Mouse (Mus musculus) intestine, embryonic 16.5 days (tissue): ENCODE results near the gene Cnot3. TPM values are rescaled to one million over a fixed set of nuclear protein-coding genes. Genes with fewer than 3 reads are reported as not detected.

Experiments used
- ATAC-seq: fragments of 200-750 bp; cut with Nextera tagmentation; 2 replicates; pipeline ENCODE4 v1.8.0; 2017; ENCODE audit warnings: moderate TSS enrichment, moderate library complexity
- H3K27ac ChIP-seq: fragments of 300-500 bp; sonication (generic); 2 replicates; pipeline ENCODE4 v1.5.1; 2014; ENCODE audit warnings: mild to moderate bottlenecking, low read length
- H3K27me3 ChIP-seq: fragments of 300-500 bp; sonication (generic); replicated peaks from 2 replicates; pipeline ENCODE4 v1.6.1; 2014; ENCODE audit warnings: low read length, control low read depth, mixed read lengths; ENCODE audit not compliant: control insufficient read depth, insufficient read depth
- H3K36me3 ChIP-seq: fragments of 300-500 bp; sonication (generic); 2 replicates; pipeline ENCODE4 v1.6.1; 2014; ENCODE audit warnings: low read length, control low read depth; ENCODE audit not compliant: control insufficient read depth, insufficient read depth
- H3K4me1 ChIP-seq: fragments of 300-500 bp; sonication (generic); 2 replicates; pipeline ENCODE4 v1.6.1; 2014; ENCODE audit warnings: low read length, control low read depth, mixed read lengths; ENCODE audit not compliant: control insufficient read depth, insufficient read depth
- H3K4me2 ChIP-seq: fragments of 300-500 bp; sonication (generic); 2 replicates; pipeline ENCODE4 v1.6.1; 2014; ENCODE audit warnings: low read depth, low read length, control low read depth
- H3K4me3 ChIP-seq: fragments of 300-500 bp; sonication (generic); 2 replicates; pipeline ENCODE4 v1.5.1; 2014; ENCODE audit warnings: mild to moderate bottlenecking, low read length
- H3K9ac ChIP-seq: fragments of 300-500 bp; sonication (generic); 2 replicates; pipeline ENCODE4 v1.6.1; 2014; ENCODE audit warnings: low read depth, low read length
- H3K9me3 ChIP-seq: fragments of 300-500 bp; sonication (generic); 2 replicates; pipeline ENCODE4 v1.6.1; 2016; ENCODE audit warnings: low read length, control low read depth; ENCODE audit not compliant: control insufficient read depth
- WGBS: fragments of 180-500 bp; shearing (Covaris S2); extraction: QIAGEN DNeasy Blood & Tissue Kit; methylation state at CpG from one replicate; pipeline ENCODE4 v1.1.7; 2014; 5-methylcytosine and 5-hydroxymethylcytosine counted together
- polyA plus RNA-seq: library from polyadenylated mRNA; unstranded; fragments of >200 nt; fragmentation: Nextera tagmentation; extraction: Ambion mirVana; gene quantifications from 2 replicates; pipeline ENCODE4 v1.2.1, GENCODE M21; 2015

Gene Cnot3
- polyA plus RNA-seq, 1 experiment from 2014 or later = 43.2 TPM

DNA sequence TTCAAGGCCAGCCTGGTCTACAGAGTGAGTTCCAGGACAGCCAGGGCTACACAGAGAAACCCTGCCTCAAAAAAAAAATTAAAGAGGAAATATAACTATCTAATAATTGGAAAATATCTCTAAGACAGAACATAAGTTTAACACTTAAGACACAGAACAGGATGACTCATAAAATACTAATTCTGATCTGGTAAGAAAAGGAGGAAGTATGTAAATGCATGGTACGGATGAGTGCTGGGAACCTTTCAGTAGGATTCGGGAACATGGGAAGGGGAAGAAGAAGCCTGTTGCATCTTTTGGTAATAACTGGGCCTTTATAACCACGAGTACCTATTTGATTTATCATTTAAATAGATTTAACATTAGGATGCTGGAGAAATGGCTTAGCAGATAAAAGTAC lies 31.0 kb upstream of the Cnot3 start:
- Histone ChIP-seq H3K4me3 (no peak overlapping the region), H3K36me3 (no peaks in the 10 kb centered on the region), H3K4me1 (peaks cover 4% of the 10 kb centered on the region; the same call in 1 of the 2 replicates), H3K27me3 (no peaks in the 10 kb centered on the region), H3K27ac (no peak overlapping the region), H3K9me3 (no peaks in the 10 kb centered on the region), H3K4me2 (no peak overlapping the region), H3K9ac (no peak overlapping the region)
- WGBS = 80% methylated on average over 3 of the region's 3 CpGs
- no peak for ATAC-seq

DNA sequence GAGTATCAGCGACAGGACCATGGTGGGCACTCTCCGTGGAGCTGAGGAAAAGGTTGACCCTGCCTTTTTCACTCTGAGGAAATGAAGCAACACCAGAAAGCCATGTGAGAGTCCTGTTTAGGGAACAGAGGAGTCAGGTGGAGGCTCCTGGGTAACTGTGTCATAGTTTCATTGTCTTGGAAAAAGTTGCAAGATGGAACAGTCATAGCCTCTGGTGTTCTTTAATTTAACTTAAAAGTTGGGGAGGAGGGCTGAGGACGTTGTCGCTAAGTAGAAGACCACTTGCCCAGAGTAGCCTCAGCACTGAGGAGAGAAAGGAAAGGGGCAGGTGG lies 29.0 kb upstream of the Cnot3 start, which contains the start of gene Oscar:
Gene Oscar (minus strand): TSS at position 101 of the 332 bp plus-strand sequence.
- H3K27ac ChIP-seq = no peak within 1 kb of the TSS
- no peak within 1 kb of the TSS for H3K9ac ChIP-seq
- H3K4me1 ChIP-seq = peaks cover 4% of the 10 kb centered on the region; the same call in 1 of the 2 replicates
- WGBS = 86% methylated on average over 4 of the region's 4 CpGs
- ATAC-seq = no peak
- H3K27me3 ChIP-seq = no peaks in the 10 kb centered on the region
- H3K4me2 ChIP-seq = peak within 1 kb of the TSS; percentile 17; the same call in 1 of the 2 replicates
- H3K4me3 ChIP-seq = peak within 1 kb of the TSS; percentile 85
- H3K9me3 ChIP-seq = no peaks in the 10 kb centered on the region
- H3K36me3 ChIP-seq = peaks cover 4% of the 10 kb centered on the region; the same call in 1 of the 2 replicates

DNA sequence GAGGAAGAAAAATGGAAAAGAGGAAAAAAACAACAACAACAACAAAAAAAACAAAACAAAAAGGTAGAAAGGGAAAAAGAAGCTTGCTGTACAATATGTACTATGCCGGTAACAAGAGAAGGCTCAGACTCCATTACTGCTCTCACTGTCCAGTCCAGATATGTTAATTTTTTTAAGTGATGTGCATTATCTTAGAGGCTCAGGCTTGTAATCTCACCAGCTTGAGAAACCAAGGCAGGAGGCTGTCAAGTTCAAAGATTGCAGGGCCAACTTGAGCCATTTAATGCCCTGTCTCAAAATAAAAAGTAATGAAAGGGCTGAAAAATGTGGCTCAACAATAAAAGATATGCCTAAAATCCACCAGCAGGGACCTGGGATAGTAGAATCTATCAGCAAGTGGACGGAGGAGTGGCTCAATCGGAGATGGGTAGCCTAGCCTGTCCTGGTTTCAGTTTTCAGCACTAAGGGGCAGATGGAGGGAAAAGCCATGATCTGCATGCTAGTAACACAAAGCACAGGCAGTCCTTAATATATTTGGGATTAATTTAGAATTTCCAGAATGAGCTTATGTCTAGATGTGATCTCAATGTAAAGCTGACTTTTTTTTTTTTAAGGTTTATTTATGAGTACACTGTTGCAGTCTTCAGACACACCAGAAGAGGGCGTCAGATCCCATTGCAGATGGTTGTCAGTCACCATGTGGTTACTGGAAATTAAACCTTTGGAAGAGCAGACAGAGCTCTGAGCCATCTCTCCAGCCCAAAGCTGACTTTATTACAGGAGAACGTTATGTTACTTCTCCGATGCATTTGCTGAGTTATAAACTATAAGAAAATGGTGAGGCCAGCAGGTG lies 28.5 kb upstream of the Cnot3 start:
- WGBS = 44% methylated on average over 6 of the region's 6 CpGs
- peak overlapping the region; percentile 81; the same call in 1 of the 2 replicates for H3K9ac ChIP-seq
- peak overlapping the region; percentile 17; the same call in 1 of the 2 replicates for H3K4me2 ChIP-seq
- no peaks in the 10 kb centered on the region for H3K27me3 ChIP-seq
- no peak overlapping the region for H3K27ac ChIP-seq
- peak; percentile 24 for ATAC-seq
- H3K36me3 ChIP-seq = peaks cover 4% of the 10 kb centered on the region; the same call in 1 of the 2 replicates
- H3K9me3 ChIP-seq = no peaks in the 10 kb centered on the region
- H3K4me1 ChIP-seq = peaks cover 4% of the 10 kb centered on the region; the same call in 1 of the 2 replicates
- H3K4me3 ChIP-seq = peak overlapping the region; percentile 85

DNA sequence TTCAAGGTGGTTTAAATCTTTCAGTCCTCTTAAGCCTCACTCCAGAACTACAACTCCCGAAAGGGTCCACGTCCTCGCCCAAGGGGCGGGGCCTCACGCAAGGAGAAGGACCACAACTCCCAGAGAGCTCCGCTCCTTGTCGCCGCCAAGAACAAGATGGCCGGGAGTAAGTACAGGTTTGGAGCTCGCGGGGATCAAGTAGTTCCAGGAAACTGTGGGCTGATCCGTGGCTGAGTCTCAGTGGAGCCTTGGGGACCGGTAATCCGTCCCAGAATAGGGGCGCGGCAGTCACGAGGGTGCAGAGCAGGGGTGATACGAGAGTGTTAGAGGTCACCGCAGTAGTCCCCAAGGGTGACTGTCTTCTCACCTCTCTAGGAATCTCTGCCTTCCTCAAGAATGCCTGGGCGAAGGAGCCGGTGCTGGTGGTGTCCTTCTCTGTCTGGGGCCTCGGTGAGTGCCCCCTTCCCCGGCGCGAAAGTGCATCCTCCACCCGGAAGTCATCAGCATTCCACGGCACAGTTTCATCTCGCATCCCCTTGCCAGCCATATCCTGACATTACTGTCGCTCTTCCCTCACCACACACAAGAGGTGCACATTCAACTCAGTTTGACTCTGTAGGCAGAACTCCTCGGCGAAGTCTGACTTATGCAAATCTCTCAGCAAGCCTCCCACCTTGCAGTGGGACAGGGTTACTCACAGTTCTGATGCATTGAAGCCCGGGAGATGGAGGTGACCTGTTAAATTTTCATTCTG lies 27.6 kb upstream of the Cnot3 start, which contains the start of gene Ndufa3:
Gene Ndufa3 (plus strand): TSS at position 132 of the 754 bp plus-strand sequence.
- Histone ChIP-seq H3K27me3 (no peaks in the 10 kb centered on the region), H3K4me2 (peak within 1 kb of the TSS; percentile 86), H3K9ac (peak within 1 kb of the TSS; percentile 81), H3K4me1 (peaks cover 4% of the 10 kb centered on the region; the same call in 1 of the 2 replicates), H3K27ac (peak within 1 kb of the TSS; percentile 40), H3K36me3 (peaks cover 8% of the 10 kb centered on the region; the same call in 1 of the 2 replicates), H3K9me3 (no peaks in the 10 kb centered on the region), H3K4me3 (peak within 1 kb of the TSS; percentile 85)
- under 1% methylated on average over 32 of the region's 32 CpGs for WGBS
- peak; percentile 98 for ATAC-seq

DNA sequence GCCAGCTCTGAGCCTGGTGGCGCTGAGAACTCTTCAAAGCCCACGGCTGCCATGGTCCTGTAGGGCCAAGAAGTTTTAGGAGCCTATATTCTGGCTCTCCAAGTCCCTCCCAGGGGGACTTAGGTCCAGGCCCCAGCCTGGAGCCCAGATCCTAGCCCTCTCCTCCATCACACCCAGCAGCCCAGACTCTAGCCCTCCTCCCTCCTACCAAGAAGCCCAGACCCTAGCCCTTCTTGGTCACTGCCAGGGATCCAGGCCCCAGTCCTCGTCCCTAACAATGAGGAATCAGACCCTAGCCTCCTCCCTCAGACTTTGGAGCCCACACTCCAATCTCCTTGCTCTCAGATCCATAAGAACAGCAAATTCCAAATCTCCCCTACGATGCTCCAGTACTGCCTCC lies 16.0 kb upstream of the Cnot3 start:
- Histone ChIP-seq H3K4me2 (peak overlapping the region; percentile 96), H3K36me3 (no peaks in the 10 kb centered on the region), H3K4me1 (peaks cover 14% of the 10 kb centered on the region), H3K9me3 (no peaks in the 10 kb centered on the region), H3K9ac (peak overlapping the region; percentile 74), H3K27ac (no peak overlapping the region), H3K4me3 (peak overlapping the region; percentile 57), H3K27me3 (no peaks in the 10 kb centered on the region)
- 33% methylated on average over 4 of the region's 4 CpGs for WGBS
- peak; percentile 42 for ATAC-seq

DNA sequence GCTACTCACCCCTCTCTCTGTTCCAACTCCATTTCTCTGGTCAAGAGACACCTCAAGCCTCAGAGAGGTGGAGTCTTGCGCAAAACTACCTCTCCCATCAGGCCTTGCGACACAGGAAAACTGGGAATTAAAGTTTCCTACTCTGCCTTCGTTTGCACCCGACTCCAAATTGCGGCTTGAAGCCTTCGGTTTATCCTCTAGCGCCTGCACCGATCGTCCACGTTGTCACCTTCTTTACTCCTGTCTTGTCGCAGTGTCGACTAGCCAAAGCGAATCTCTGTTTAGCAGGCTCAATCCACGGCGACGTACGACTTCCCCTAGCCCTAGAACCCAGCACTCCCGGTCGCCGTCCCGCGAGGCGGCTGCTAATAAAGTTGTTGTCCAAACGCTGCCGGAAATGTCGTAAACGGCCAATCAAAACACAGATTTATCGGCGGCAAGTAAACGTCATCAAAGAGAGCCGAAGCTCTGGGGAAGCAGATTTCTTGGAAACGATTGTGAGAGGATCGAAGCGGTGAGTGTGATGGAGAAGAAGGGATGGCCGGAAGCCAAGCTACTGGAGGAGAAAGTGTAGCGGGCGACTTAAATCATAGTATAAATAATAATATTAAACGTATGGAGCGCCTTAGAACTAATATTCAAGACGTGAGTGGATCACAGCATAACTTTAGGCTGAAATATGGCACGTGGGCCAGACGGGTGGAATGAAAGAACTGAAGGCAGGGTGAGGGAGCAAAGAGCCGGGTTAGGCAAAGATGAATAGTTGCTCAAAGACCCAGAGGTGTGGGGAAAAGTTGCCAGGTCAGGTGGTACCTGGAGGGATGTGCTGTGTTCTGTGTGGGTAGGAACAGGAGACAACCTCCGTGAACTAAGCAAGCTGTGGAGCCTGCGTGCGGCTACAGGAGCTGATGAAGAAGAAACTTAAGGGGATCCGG lies 15.3 kb upstream of the Cnot3 start, which contains the start of the genes Tfpt and Prpf31:
Gene Tfpt (minus strand): TSS at position 387 of the 935 bp plus-strand sequence.
Gene Prpf31 (plus strand): TSS at position 443 of the 935 bp plus-strand sequence.
- no peaks in the 10 kb centered on the region for H3K27me3 ChIP-seq
- peak within 1 kb of the TSS; percentile 96 for H3K4me2 ChIP-seq
- H3K9me3 ChIP-seq = no peaks in the 10 kb centered on the region
- peaks cover 14% of the 10 kb centered on the region for H3K4me1 ChIP-seq
- WGBS = under 1% methylated on average over 47 of the region's 47 CpGs
- H3K36me3 ChIP-seq = no peaks in the 10 kb centered on the region
- peak within 1 kb of the TSS; percentile 53 for H3K27ac ChIP-seq
- peak within 1 kb of the TSS; percentile 74 for H3K9ac ChIP-seq
- peak; percentile 94 for ATAC-seq
- H3K4me3 ChIP-seq = peak within 1 kb of the TSS; percentile 57

DNA sequence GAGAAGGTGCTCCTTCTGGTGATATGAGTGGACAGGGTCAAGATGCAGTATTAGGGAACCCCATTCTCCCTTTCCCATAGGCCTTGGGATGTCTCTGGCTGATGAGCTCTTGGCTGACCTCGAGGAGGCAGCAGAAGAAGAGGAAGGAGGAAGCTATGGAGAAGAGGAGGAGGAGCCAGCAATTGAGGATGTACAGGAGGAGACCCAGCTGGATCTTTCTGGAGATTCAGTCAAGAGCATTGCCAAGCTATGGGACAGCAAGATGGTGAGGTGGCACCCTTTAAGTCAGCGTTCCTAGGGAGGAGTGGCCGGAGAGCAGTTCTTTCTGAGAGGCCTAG lies 14.6 kb upstream of the Cnot3 start:
- H3K9me3 ChIP-seq = no peaks in the 10 kb centered on the region
- peaks cover 14% of the 10 kb centered on the region for H3K4me1 ChIP-seq
- H3K27me3 ChIP-seq = no peaks in the 10 kb centered on the region
- no peak overlapping the region for H3K27ac ChIP-seq
- H3K9ac ChIP-seq = peak overlapping the region; percentile 74
- WGBS = 50% methylated on average over 3 of the region's 3 CpGs
- H3K4me3 ChIP-seq = peak overlapping the region; percentile 57
- peak overlapping the region; percentile 84 for H3K4me2 ChIP-seq
- H3K36me3 ChIP-seq = no peaks in the 10 kb centered on the region
- peak; percentile 7 for ATAC-seq

DNA sequence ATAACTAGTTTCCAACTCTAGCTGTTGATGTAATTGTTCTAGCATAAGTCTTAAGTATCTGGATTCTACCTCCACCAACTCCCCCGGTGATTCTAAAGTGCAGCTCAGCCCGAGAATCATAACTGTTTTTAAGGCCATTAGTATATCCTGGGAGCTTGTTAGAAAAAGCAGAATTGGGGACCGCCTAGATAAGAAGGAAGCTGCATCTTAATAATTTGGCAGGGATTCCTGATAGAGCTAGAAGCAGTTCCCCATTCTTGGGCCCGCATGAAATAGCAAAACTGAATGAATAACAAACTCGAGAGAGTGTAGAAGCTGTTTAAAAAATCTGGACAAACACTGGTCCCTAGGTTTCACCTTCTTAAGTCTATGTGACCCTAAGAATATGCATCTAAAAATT lies 1.7 kb upstream of the Cnot3 start:
- Histone ChIP-seq H3K4me2 (no peak overlapping the region), H3K9me3 (no peaks in the 10 kb centered on the region), H3K4me3 (no peak overlapping the region), H3K9ac (no peak overlapping the region), H3K27me3 (no peaks in the 10 kb centered on the region), H3K36me3 (peaks cover 18% of the 10 kb centered on the region), H3K4me1 (peaks cover 27% of the 10 kb centered on the region), H3K27ac (no peak overlapping the region)
- WGBS = 64% methylated on average over 5 of the region's 5 CpGs
- ATAC-seq = no peak
